9 mouse cellular contexts compared by ENCODE assay signal in the genomic region with DNA sequence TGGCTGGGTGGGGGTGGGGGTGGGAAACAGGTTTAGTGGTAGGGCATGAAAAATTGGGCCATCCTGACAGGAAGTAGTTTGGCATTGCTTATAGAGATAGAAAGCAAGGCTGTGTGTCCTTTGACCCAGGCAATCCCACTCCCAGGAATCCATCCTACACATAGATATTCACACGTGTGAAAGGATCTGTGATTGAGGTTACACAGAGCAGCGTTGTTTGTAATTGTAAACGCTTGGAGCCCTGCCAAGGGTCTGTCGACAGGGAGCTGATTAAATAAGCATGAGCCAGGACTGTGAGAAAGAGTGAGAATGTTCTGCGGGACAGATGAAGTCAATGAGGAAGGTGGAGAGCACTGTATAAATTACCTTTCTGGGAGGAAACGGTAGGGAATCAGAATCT. TPM values are rescaled to one million over a fixed set of nuclear protein-coding genes. Genes with fewer than 3 reads are reported as not detected.
DNase-seq lines count a peak whose midpoint lies in the region; ATAC-seq and TF ChIP-seq lines count a peak whose summit lies in the region.
"Had no signal": no experiment of that assay in that cellular context is flagged by ENCODE, and none has a peak within 500 bp of the region (broad histone marks: within the 10 kb centered on the region; RNA-seq: fewer than 3 reads in every experiment).

No protein-coding gene starts in this region.

- peak; percentile 25 for DNase-seq in embryonic facial prominence, embryonic 11.5 days (ENCODE audit: low spot score)
- no peak for DNase-seq in embryonic facial prominence, embryonic 10.5 days (ENCODE audit: low spot score)
- peak; percentile 44 for DNase-seq in left cerebral cortex, postnatal 4 days
- DNase-seq in left cerebral cortex, adult 2 months (ENCODE audit: extremely low spot score in 1 of 2, low spot score in 2 of 2) = no peak
- DNase-seq in embryonic facial prominence, embryonic 14.5 days (ENCODE audit: low spot score) = peak; percentile 83
- DNase-seq in thymus, adult 2 months = no peak
- DNase-seq in layer of hippocampus, adult 9-10 months (ENCODE audit: low spot score) = no peak
- DNase-seq: cerebellum, adult 11-12 months had no signal

- no peak for TF ChIP-seq POLR2A in thymus, adult 2 months (IDR thresholded peaks at IDR 0.05; ENCODE audit: control insufficient read depth, extremely low read depth, insufficient read depth, low read length, poor library complexity)

- no peak for ATAC-seq in embryonic facial prominence, embryonic 11.5 days (replicated peaks; ENCODE audit: insufficient number of reproducible peaks, low FRiP score, low TSS enrichment, low read depth)
- peak; percentile 84 for ATAC-seq in embryonic facial prominence, embryonic 14.5 days (ENCODE audit: low read depth)
- ATAC-seq in limb, embryonic 12.5 days (ENCODE audit: insufficient number of reproducible peaks, insufficient read depth, low FRiP score, low TSS enrichment, low read depth) = no peak; the same call in 1 of the 2 replicates

- H3K36me3 ChIP-seq in embryonic facial prominence, embryonic 11.5 days (replicated peaks; ENCODE audit: control insufficient read depth, insufficient read depth, low read depth, low read length) = no peaks in the 10 kb centered on the region
- no peaks in the 10 kb centered on the region for H3K36me3 ChIP-seq in embryonic facial prominence, embryonic 10.5 days (replicated peaks)
- H3K36me3 ChIP-seq in embryonic facial prominence, embryonic 14.5 days (ENCODE audit: control insufficient read depth, insufficient read depth, low read length) = no peaks in the 10 kb centered on the region
- no peaks in the 10 kb centered on the region for H3K36me3 ChIP-seq in limb, embryonic 12.5 days
- H3K36me3 ChIP-seq in thymus, adult 2 months (ENCODE audit: control insufficient read depth, insufficient read depth, low read length) = no peaks in the 10 kb centered on the region

- H3K4me1 ChIP-seq in embryonic facial prominence, embryonic 11.5 days (ENCODE audit: control insufficient read depth, insufficient read depth, low read length) = no peaks in the 10 kb centered on the region
- H3K4me1 ChIP-seq in embryonic facial prominence, embryonic 10.5 days = no peaks in the 10 kb centered on the region; the same call in 1 of the 2 replicates
- H3K4me1 ChIP-seq in embryonic facial prominence, embryonic 14.5 days (ENCODE audit: control insufficient read depth, insufficient read depth, low read length) = peaks cover 5% of the 10 kb centered on the region; the same call in 1 of the 2 replicates
- H3K4me1 ChIP-seq in limb, embryonic 12.5 days (replicated peaks) = peaks cover 16% of the 10 kb centered on the region
- H3K4me1 ChIP-seq in thymus, adult 2 months (replicated peaks; ENCODE audit: control insufficient read depth, insufficient read depth, low read length) = no peaks in the 10 kb centered on the region

- H3K9me3 ChIP-seq in embryonic facial prominence, embryonic 11.5 days (replicated peaks; ENCODE audit: control insufficient read depth, low read length) = no peaks in the 10 kb centered on the region
- no peaks in the 10 kb centered on the region for H3K9me3 ChIP-seq in embryonic facial prominence, embryonic 10.5 days
- H3K9me3 ChIP-seq in embryonic facial prominence, embryonic 14.5 days (ENCODE audit: control insufficient read depth, low read length) = no peaks in the 10 kb centered on the region
- H3K9me3 ChIP-seq in limb, embryonic 12.5 days = no peaks in the 10 kb centered on the region

- WGBS in embryonic facial prominence, embryonic 11.5 days = 42% methylated on average over 6 of the region's 6 CpGs
- WGBS in embryonic facial prominence, embryonic 10.5 days = 56% methylated on average over 6 of the region's 6 CpGs
- WGBS in embryonic facial prominence, embryonic 14.5 days = 25% methylated on average over 6 of the region's 6 CpGs
- WGBS in limb, embryonic 12.5 days = 20% methylated on average over 6 of the region's 6 CpGs
- 85% methylated on average over 6 of the region's 6 CpGs for WGBS in thymus, adult 2 months

- no peak for TF ChIP-seq CTCF in left cerebral cortex, adult 2 months (IDR thresholded peaks at IDR 0.05)
- no peak for TF ChIP-seq CTCF in thymus, adult 2 months (IDR thresholded peaks at IDR 0.05; ENCODE audit: borderline replicate concordance, control insufficient read depth, extremely low read depth, insufficient read depth, low read length, poor library complexity)

- H3K27me3 ChIP-seq in embryonic facial prominence, embryonic 11.5 days (ENCODE audit: control insufficient read depth, insufficient read depth, low read length) = no peaks in the 10 kb centered on the region
- no peaks in the 10 kb centered on the region for H3K27me3 ChIP-seq in embryonic facial prominence, embryonic 10.5 days (replicated peaks; ENCODE audit: low read depth, poor library complexity, severe bottlenecking)
- H3K27me3 ChIP-seq in embryonic facial prominence, embryonic 14.5 days (replicated peaks; ENCODE audit: control insufficient read depth, insufficient read depth, low read length) = no peaks in the 10 kb centered on the region
- H3K27me3 ChIP-seq in limb, embryonic 12.5 days = no peaks in the 10 kb centered on the region
- no peaks in the 10 kb centered on the region for H3K27me3 ChIP-seq in thymus, adult 2 months (ENCODE audit: control insufficient read depth, insufficient read depth, low read length)

- no peak overlapping the region for H3K9ac ChIP-seq in embryonic facial prominence, embryonic 11.5 days (replicated peaks; ENCODE audit: low read length)
- no peak overlapping the region for H3K9ac ChIP-seq in embryonic facial prominence, embryonic 14.5 days (ENCODE audit: low read depth, low read length)
- H3K9ac ChIP-seq in limb, embryonic 12.5 days (replicated peaks) = no peak overlapping the region

- H3K4me3 ChIP-seq in embryonic facial prominence, embryonic 11.5 days (ENCODE audit: low read depth, low read length) = no peak overlapping the region
- H3K4me3 ChIP-seq in embryonic facial prominence, embryonic 10.5 days = no peak overlapping the region
- no peak overlapping the region for H3K4me3 ChIP-seq in left cerebral cortex, adult 2 months
- no peak overlapping the region for H3K4me3 ChIP-seq in embryonic facial prominence, embryonic 14.5 days (ENCODE audit: low read depth, low read length)
- H3K4me3 ChIP-seq in limb, embryonic 12.5 days (replicated peaks) = no peak overlapping the region
- H3K4me3 ChIP-seq in thymus, adult 2 months (ENCODE audit: control insufficient read depth, insufficient read depth, low read length) = no peak overlapping the region

- H3K27ac ChIP-seq in embryonic facial prominence, embryonic 11.5 days (replicated peaks; ENCODE audit: low read depth, low read length) = no peak overlapping the region
- no peak overlapping the region for H3K27ac ChIP-seq in embryonic facial prominence, embryonic 10.5 days (replicated peaks)
- H3K27ac ChIP-seq in left cerebral cortex, adult 2 months = no peak overlapping the region
- no peak overlapping the region for H3K27ac ChIP-seq in embryonic facial prominence, embryonic 14.5 days (replicated peaks; ENCODE audit: low read depth, low read length)
- peak overlapping the region; percentile 13; the same call in 1 of the 2 replicates for H3K27ac ChIP-seq in limb, embryonic 12.5 days
- no peak overlapping the region for H3K27ac ChIP-seq in thymus, adult 2 months (ENCODE audit: control insufficient read depth, insufficient read depth, low read length)

- intact Hi-C loops in left cerebral cortex, postnatal 4 days (cut with DNase I) = no loop called here
- intact Hi-C loops in left cerebral cortex, adult 2 months (cut with DNase I) = no loop called here

- H3K4me2 ChIP-seq in embryonic facial prominence, embryonic 11.5 days (ENCODE audit: low read depth, low read length) = no peak overlapping the region
- H3K4me2 ChIP-seq in embryonic facial prominence, embryonic 14.5 days (ENCODE audit: low read depth, low read length) = no peak overlapping the region
- peak overlapping the region; percentile 11; the same call in 1 of the 2 replicates for H3K4me2 ChIP-seq in limb, embryonic 12.5 days

RNA-seq across cellular contexts. Expression of a gene that starts 46.0 kb away (rescaled TPM):
- 22.9 and 24.4 TPM in 2 replicates for polyA plus RNA-seq in embryonic facial prominence, embryonic 11.5 days (2014; fragmentation: Nextera tagmentation; extraction: Ambion mirVana)
- 21.8 and 27.0 TPM in 2 replicates for polyA plus RNA-seq in embryonic facial prominence, embryonic 10.5 days (2016; fragmentation: Nextera tagmentation; extraction: Ambion mirVana)
- 10 to 100 TPM; 21.3 to 22.5 TPM for total RNA-seq in left cerebral cortex, postnatal 4 days (2021)
- 10 to 100 TPM; 26.2 to 27.0 TPM for total RNA-seq in left cerebral cortex, adult 2 months (2021)
- polyA plus RNA-seq in embryonic facial prominence, embryonic 14.5 days (2014; fragmentation: Nextera tagmentation; extraction: Ambion mirVana) = 22.2 and 23.1 TPM in 2 replicates
- 28.1 and 32.0 TPM in 2 replicates for polyA plus RNA-seq in limb, embryonic 12.5 days (2016; fragmentation: Nextera tagmentation; extraction: Ambion mirVana)
- polyA plus RNA-seq in thymus, adult 2 months (2012; rRNA removed) = 9.5 and 10.7 TPM in 2 replicates

Comparison
In these comparisons a context has a peak if more than half of its experiments do, and no peak if none do; other contexts are left out.
1. DNase-seq: peak in embryonic facial prominence, embryonic 11.5 days (single experiment), left cerebral cortex, postnatal 4 days (single experiment) and embryonic facial prominence, embryonic 14.5 days (single experiment); none in embryonic facial prominence, embryonic 10.5 days (single experiment), left cerebral cortex, adult 2 months (0 of 2), thymus, adult 2 months (single experiment) and layer of hippocampus, adult 9-10 months (single experiment).